ENCODE assay signal across 9 mouse cellular contexts in the genomic region with DNA sequence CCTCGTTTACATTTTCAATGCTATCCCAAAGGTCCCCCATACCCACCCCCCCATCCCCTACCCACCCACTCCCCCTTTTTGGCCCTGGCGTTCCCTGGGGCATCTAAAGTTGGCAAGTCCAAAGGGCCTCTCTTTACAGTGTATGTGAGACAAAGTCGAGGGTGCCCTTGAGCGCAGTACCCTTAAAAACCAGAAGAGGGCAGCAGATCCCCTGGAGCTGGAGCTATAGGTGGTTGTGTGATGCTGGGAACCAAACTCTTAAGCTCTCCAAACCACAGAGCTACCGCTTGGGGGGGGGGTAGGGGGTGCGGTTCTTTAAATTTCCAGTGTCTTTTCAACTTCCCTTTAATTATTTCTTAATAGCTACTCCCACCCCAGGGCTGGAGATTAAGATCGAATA. TPM values are rescaled to one million over a fixed set of nuclear protein-coding genes. Genes with fewer than 3 reads are reported as not detected.
A peak's percentile ranks its signal among the peaks of the same experiment; 100 is the strongest.
DNase-seq lines count a peak whose midpoint lies in the region; TF ChIP-seq lines count a peak whose summit lies in the region.
"Had no signal": no experiment of that assay in that cellular context is flagged by ENCODE, and none has a peak within 500 bp of the region (broad histone marks: within the 10 kb centered on the region; RNA-seq: fewer than 3 reads in every experiment).

No protein-coding gene starts in this region.

- no peak for DNase-seq in kidney, adult 2 months
- DNase-seq in kidney, postnatal 4 days, result no peak
- peak; percentile 71 for DNase-seq in ES-CJ7 (ENCODE audit: low read depth, low spot score)
- peak; percentile 51 for DNase-seq in induced T-regulatory cell, adult 2 months (ENCODE audit: low read depth)
- DNase-seq in testis, postnatal 14 days (ENCODE audit: low spot score), result peak; percentile 35
- DNase-seq in left cerebral cortex, adult 8-10 months (ENCODE audit: low spot score in 2 of 2), result no peak
- DNase-seq in cerebellum, postnatal 36 days, result no peak
- DNase-seq: heart, postnatal 10 days had no signal

- peak; percentile 30; the same call in 1 of the 2 replicates for TF ChIP-seq CTCF in kidney, adult 2 months (conservative IDR thresholded peaks at IDR 0.05; ENCODE audit: insufficient read depth, insufficient read length, low read depth, low read length)

- no peak overlapping the region for H3K27ac ChIP-seq in kidney, adult 2 months (ENCODE audit: insufficient read depth, low read depth, low read length)
- H3K27ac ChIP-seq: forebrain, embryonic 13.5 days had no signal

- no peak overlapping the region for H3K4me3 ChIP-seq in kidney, adult 2 months (ENCODE audit: insufficient read depth, low read depth, low read length)
- H3K4me3 ChIP-seq: forebrain, embryonic 13.5 days had no signal

- no peak for TF ChIP-seq POLR2A in kidney, adult 2 months (IDR thresholded peaks at IDR 0.05; ENCODE audit: low read depth, low read length)

- H3K4me1 ChIP-seq in kidney, adult 2 months (ENCODE audit: control insufficient read depth, insufficient read depth, low read length), result no peaks in the 10 kb centered on the region
- H3K4me1 ChIP-seq: forebrain, embryonic 13.5 days had no signal

- no peaks in the 10 kb centered on the region for H3K27me3 ChIP-seq in kidney, adult 2 months (replicated peaks; ENCODE audit: control insufficient read depth, insufficient read depth, low read length)

- H3K36me3 ChIP-seq in kidney, adult 2 months (ENCODE audit: control insufficient read depth, insufficient read depth, low read length), result no peaks in the 10 kb centered on the region

- 83% methylated on average over 7 of the region's 7 CpGs for WGBS in kidney, adult 2 months

RNA-seq across cellular contexts. Expression of a gene that starts 33.8 kb away (rescaled TPM):
- not detected in 2 replicates for polyA plus RNA-seq in kidney, adult 2 months (2012; rRNA removed)
- 1 to 10 TPM; 7.0 to 8.6 (median 8.0) TPM for total RNA-seq in left cerebral cortex, adult 8-10 months (2022)
- total RNA-seq: heart, postnatal 10 days had no signal

Comparison
In these comparisons a context has a peak if more than half of its experiments do, and no peak if none do; other contexts are left out.
1. DNase-seq: peak in ES-CJ7 (single experiment), induced T-regulatory cell, adult 2 months (single experiment) and testis, postnatal 14 days (single experiment); none in kidney, adult 2 months (single experiment), kidney, postnatal 4 days (0 of 2), left cerebral cortex, adult 8-10 months (0 of 2) and cerebellum, postnatal 36 days (0 of 2).